Mouse (Mus musculus): ENCODE results near the gene Rps26. TPM values are rescaled to one million over a fixed set of nuclear protein-coding genes. Genes with fewer than 3 reads are reported as not detected.
A peak's percentile ranks its signal among the peaks of the same experiment; 100 is the strongest.

The Rps26 gene
- polyA plus RNA-seq, 1 experiment = 1,658 TPM

GRCm38 (mm10) chr10:128589464-128590192 lies 36.9 kb downstream of the Rps26 start, which contains the start of gene Erbb3:
Gene Erbb3, minus strand, starts transcription at chr10:128589652.
- Histone ChIP-seq H3K4me2 (ENCODE audit: low read depth) (peak within 1 kb of the TSS; percentile 86), H3K27me3 (ENCODE audit: control insufficient read depth, insufficient read depth, insufficient read length) (no peaks in the 10 kb centered on the region), H3ac (ENCODE audit: control insufficient read depth, insufficient read length) (peak within 1 kb of the TSS; percentile 11), H3K4me3 (peak within 1 kb of the TSS; percentile 62), H3K36me3 (ENCODE audit: control insufficient read depth, insufficient read depth) (no peaks in the 10 kb centered on the region), H3K79me2 (ENCODE audit: control insufficient read depth, insufficient read depth) (peaks cover 3% of the 10 kb centered on the region)
- TF ChIP-seq POLR2A (IDR thresholded peaks at IDR 0.05; ENCODE audit: insufficient read length, low read depth) (peak; percentile 67), TCF3 (IDR thresholded peaks at IDR 0.05; ENCODE audit: insufficient read length, low read depth) (no peak), SRF (IDR thresholded peaks at IDR 0.05; ENCODE audit: control insufficient read depth, insufficient read length, low read depth) (no peak), MYOG (IDR thresholded peaks at IDR 0.05; ENCODE audit: control insufficient read depth in 1 of 3, insufficient read depth in 1 of 3, insufficient read length in 2 of 3, low read depth in 2 of 3) (peak in 1 of 3 experiments; percentile 15), MAX (IDR thresholded peaks at IDR 0.05; ENCODE audit: low read depth) (no peak)

- Histone ChIP-seq H3K27me3 (ENCODE audit: control insufficient read depth, insufficient read depth, insufficient read length) (no peaks in the 10 kb centered on the region), H3K4me3 (peak overlapping the region; percentile 62), H3K36me3 (ENCODE audit: control insufficient read depth, insufficient read depth) (no peaks in the 10 kb centered on the region)
These were observed 37.6 kb downstream of the Rps26 start for GRCm38 (mm10) chr10:128588775-128589463.

GRCm38 (mm10) chr10:128588136-128588535 lies 38.4 kb downstream of the Rps26 start:
- Histone ChIP-seq H3K4me3 (peak overlapping the region; percentile 62), H3K36me3 (ENCODE audit: control insufficient read depth, insufficient read depth) (no peaks in the 10 kb centered on the region), H3ac (ENCODE audit: control insufficient read depth, insufficient read length) (no peak overlapping the region), H3K79me2 (ENCODE audit: control insufficient read depth, insufficient read depth) (peaks cover 3% of the 10 kb centered on the region), H3K4me2 (ENCODE audit: low read depth) (peak overlapping the region; percentile 86), H3K27me3 (ENCODE audit: control insufficient read depth, insufficient read depth, insufficient read length) (no peaks in the 10 kb centered on the region)
- TF ChIP-seq TCF12 (IDR thresholded peaks at IDR 0.05; ENCODE audit: insufficient read depth, poor library complexity, severe bottlenecking) (peak; percentile 39), MYOG (IDR thresholded peaks at IDR 0.05; ENCODE audit: control insufficient read depth in 1 of 3, insufficient read depth in 1 of 3, insufficient read length in 2 of 3, low read depth in 2 of 3) (peak in 1 of 3 experiments; percentile 89), MYOD1 (IDR thresholded peaks at IDR 0.05; ENCODE audit: control insufficient read depth in 1 of 3, insufficient read length in 2 of 3, low read depth in 2 of 3) (peak in 2 of 3 experiments; percentile 63 to 78), MAX (IDR thresholded peaks at IDR 0.05; ENCODE audit: low read depth) (no peak)

More at GRCm38 (mm10) chr10:128588775-128589463, 37.6 kb downstream of the Rps26 start:
- H3K79me2 ChIP-seq (ENCODE audit: control insufficient read depth, insufficient read depth) = peaks cover 3% of the 10 kb centered on the region
- peak overlapping the region; percentile 86 for H3K4me2 ChIP-seq (ENCODE audit: low read depth)
- H3ac ChIP-seq (ENCODE audit: control insufficient read depth, insufficient read length) = peak overlapping the region; percentile 11
- no peak for TF ChIP-seq REST (IDR thresholded peaks at IDR 0.05; ENCODE audit: insufficient read depth, insufficient read length)

GRCm38 (mm10) chr10:128587697-128588096 lies 38.9 kb downstream of the Rps26 start:
- H3K4me3 ChIP-seq = peak overlapping the region; percentile 62

GRCm38 (mm10) chr10:128587120-128587519 lies 39.4 kb downstream of the Rps26 start:
- H3K4me2 ChIP-seq (ENCODE audit: low read depth) = peak overlapping the region; percentile 86
- peaks cover 3% of the 10 kb centered on the region for H3K79me2 ChIP-seq (ENCODE audit: control insufficient read depth, insufficient read depth)
- no peak overlapping the region for H3ac ChIP-seq (ENCODE audit: control insufficient read depth, insufficient read length)
- no peak for TF ChIP-seq TCF12 (IDR thresholded peaks at IDR 0.05; ENCODE audit: insufficient read depth, poor library complexity, severe bottlenecking)
- no peak for TF ChIP-seq POLR2A (IDR thresholded peaks at IDR 0.05; ENCODE audit: insufficient read length, low read depth)
- peak in 2 of 3 experiments; percentile 36 to 79 for TF ChIP-seq MYOD1 (IDR thresholded peaks at IDR 0.05; ENCODE audit: control insufficient read depth in 1 of 3, insufficient read length in 2 of 3, low read depth in 2 of 3)
- TF ChIP-seq CEBPB (IDR thresholded peaks at IDR 0.05; ENCODE audit: insufficient read depth, poor library complexity, severe bottlenecking) = no peak
- TF ChIP-seq MAX (IDR thresholded peaks at IDR 0.05; ENCODE audit: low read depth) = no peak
- TF ChIP-seq REST (IDR thresholded peaks at IDR 0.05; ENCODE audit: insufficient read depth, insufficient read length) = no peak
- no peak for TF ChIP-seq USF1 (IDR thresholded peaks at IDR 0.05; ENCODE audit: low read depth)
- TF ChIP-seq E2F4 (IDR thresholded peaks at IDR 0.05; ENCODE audit: insufficient read depth) = no peak
- TF ChIP-seq POLR2AphosphoS2 (IDR thresholded peaks at IDR 0.05; ENCODE audit: insufficient read length, low read depth) = no peak
- TF ChIP-seq MYOG (IDR thresholded peaks at IDR 0.05; ENCODE audit: control insufficient read depth in 1 of 3, insufficient read depth in 1 of 3, insufficient read length in 2 of 3, low read depth in 2 of 3) = peak in 1 of 3 experiments; percentile 80
- no peak for TF ChIP-seq SRF (IDR thresholded peaks at IDR 0.05; ENCODE audit: control insufficient read depth, insufficient read length, low read depth)
- TF ChIP-seq TCF3 (IDR thresholded peaks at IDR 0.05; ENCODE audit: insufficient read length, low read depth) = no peak
- no peaks in the 10 kb centered on the region for H3K36me3 ChIP-seq (ENCODE audit: control insufficient read depth, insufficient read depth)
- H3K4me3 ChIP-seq = peak overlapping the region; percentile 62
- no peaks in the 10 kb centered on the region for H3K27me3 ChIP-seq (ENCODE audit: control insufficient read depth, insufficient read depth, insufficient read length)

More at GRCm38 (mm10) chr10:128587697-128588096, 38.9 kb downstream of the Rps26 start:
- TF ChIP-seq POLR2A (IDR thresholded peaks at IDR 0.05; ENCODE audit: insufficient read length, low read depth) (no peak), TCF3 (IDR thresholded peaks at IDR 0.05; ENCODE audit: insufficient read length, low read depth) (no peak), E2F4 (IDR thresholded peaks at IDR 0.05; ENCODE audit: insufficient read depth) (no peak), CEBPB (IDR thresholded peaks at IDR 0.05; ENCODE audit: insufficient read depth, poor library complexity, severe bottlenecking) (no peak), USF1 (IDR thresholded peaks at IDR 0.05; ENCODE audit: low read depth) (no peak), TCF12 (IDR thresholded peaks at IDR 0.05; ENCODE audit: insufficient read depth, poor library complexity, severe bottlenecking) (no peak), MYOD1 (IDR thresholded peaks at IDR 0.05; ENCODE audit: control insufficient read depth in 1 of 3, insufficient read length in 2 of 3, low read depth in 2 of 3) (no peak), REST (IDR thresholded peaks at IDR 0.05; ENCODE audit: insufficient read depth, insufficient read length) (no peak), POLR2AphosphoS2 (IDR thresholded peaks at IDR 0.05; ENCODE audit: insufficient read length, low read depth) (no peak), MAX (IDR thresholded peaks at IDR 0.05; ENCODE audit: low read depth) (no peak), SRF (IDR thresholded peaks at IDR 0.05; ENCODE audit: control insufficient read depth, insufficient read length, low read depth) (no peak), MYOG (IDR thresholded peaks at IDR 0.05; ENCODE audit: control insufficient read depth in 1 of 3, insufficient read depth in 1 of 3, insufficient read length in 2 of 3, low read depth in 2 of 3) (no peak)
- no peaks in the 10 kb centered on the region for H3K27me3 ChIP-seq (ENCODE audit: control insufficient read depth, insufficient read depth, insufficient read length)
- H3K36me3 ChIP-seq (ENCODE audit: control insufficient read depth, insufficient read depth) = no peaks in the 10 kb centered on the region
- H3K4me2 ChIP-seq (ENCODE audit: low read depth) = peak overlapping the region; percentile 86
- H3ac ChIP-seq (ENCODE audit: control insufficient read depth, insufficient read length) = no peak overlapping the region
- H3K79me2 ChIP-seq (ENCODE audit: control insufficient read depth, insufficient read depth) = peaks cover 3% of the 10 kb centered on the region
